Mouse (Mus musculus): ENCODE results near the gene B4galnt1.

DNA sequence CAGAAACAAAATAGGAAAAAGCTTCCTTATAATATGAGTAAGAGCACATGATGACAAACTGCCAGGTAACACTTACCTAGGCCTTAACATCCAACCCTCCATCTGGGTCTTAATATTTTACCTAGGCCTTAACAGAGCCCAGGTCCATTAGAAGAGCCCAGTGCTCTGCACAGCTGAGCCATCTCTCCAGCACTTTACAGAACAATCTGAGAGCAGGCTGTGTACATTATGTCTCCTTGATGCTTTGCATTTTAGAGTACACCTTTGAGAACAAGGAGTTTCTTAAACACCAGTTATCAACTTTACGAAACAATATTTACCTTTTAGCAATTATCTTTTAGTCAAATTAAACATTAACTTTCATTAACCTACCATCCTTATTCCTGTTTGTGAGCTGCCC is 8.9 kb upstream of the B4galnt1 start:
- TF ChIP-seq POLR2A (IDR thresholded peaks at IDR 0.05; ENCODE audit: control insufficient read depth in 1 of 2, insufficient read depth in 1 of 2, low read depth in 1 of 2, low read length in 2 of 2, poor library complexity in 1 of 2) (no peak), HCFC1 (IDR thresholded peaks at IDR 0.05; ENCODE audit: low read depth, low read length) (no peak), CTCF (IDR thresholded peaks at IDR 0.05 in 2 of 3, conservative IDR thresholded peaks at IDR 0.05 in 1 of 3; ENCODE audit: control insufficient read depth in 1 of 3, insufficient read depth in 1 of 3, low read depth in 2 of 3, low read length in 3 of 3, poor library complexity in 1 of 3, severe bottlenecking in 1 of 3) (no peak), SMC3 (IDR thresholded peaks at IDR 0.05; ENCODE audit: low read depth, low read length) (no peak), MYC (IDR thresholded peaks at IDR 0.05; ENCODE audit: low read depth, low read length) (no peak), USF1 (IDR thresholded peaks at IDR 0.05; ENCODE audit: low read depth, low read length) (no peak)

Measured in MEL (cell line).